Mouse (Mus musculus): Measurements from ENCODE around the gene Gm20219. TPM values are rescaled to one million over a fixed set of nuclear protein-coding genes. Genes with fewer than 3 reads are reported as not detected.

Gm20219 gene
- total RNA-seq, 2 experiments from 2014 or later, result 0.28 to 0.84 TPM

DNA sequence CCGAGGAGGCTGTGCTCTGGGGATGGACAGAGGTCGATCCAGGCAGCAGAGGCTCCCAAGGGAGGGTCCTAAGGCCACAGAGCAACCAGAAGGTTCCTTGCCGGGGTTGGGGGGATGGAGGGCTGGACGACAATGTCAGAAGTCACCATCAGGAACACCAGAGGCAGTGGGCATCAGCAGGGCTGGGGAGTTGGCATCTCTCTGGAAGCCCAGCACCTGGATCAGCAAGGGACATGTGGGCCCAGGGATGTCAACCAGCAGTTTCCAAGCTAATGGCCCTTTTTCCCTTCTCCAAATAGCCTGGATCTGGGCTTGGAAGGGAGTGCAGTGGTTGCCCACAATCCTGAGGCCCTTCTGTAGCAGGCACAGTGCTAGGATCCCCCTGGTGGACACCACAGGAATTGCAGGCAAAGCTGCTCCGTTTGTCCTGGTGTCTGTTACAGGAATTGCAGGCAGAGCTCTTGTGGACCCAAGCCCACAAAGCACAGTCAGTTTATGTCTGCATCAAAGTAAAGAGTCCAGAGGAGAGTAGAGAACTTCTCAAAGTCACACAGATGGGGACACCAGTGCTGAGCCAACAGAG is 1.3 kb downstream of the Gm20219 start:
- DNase-seq (ENCODE audit: low spot score), result peak; percentile 66

DNA sequence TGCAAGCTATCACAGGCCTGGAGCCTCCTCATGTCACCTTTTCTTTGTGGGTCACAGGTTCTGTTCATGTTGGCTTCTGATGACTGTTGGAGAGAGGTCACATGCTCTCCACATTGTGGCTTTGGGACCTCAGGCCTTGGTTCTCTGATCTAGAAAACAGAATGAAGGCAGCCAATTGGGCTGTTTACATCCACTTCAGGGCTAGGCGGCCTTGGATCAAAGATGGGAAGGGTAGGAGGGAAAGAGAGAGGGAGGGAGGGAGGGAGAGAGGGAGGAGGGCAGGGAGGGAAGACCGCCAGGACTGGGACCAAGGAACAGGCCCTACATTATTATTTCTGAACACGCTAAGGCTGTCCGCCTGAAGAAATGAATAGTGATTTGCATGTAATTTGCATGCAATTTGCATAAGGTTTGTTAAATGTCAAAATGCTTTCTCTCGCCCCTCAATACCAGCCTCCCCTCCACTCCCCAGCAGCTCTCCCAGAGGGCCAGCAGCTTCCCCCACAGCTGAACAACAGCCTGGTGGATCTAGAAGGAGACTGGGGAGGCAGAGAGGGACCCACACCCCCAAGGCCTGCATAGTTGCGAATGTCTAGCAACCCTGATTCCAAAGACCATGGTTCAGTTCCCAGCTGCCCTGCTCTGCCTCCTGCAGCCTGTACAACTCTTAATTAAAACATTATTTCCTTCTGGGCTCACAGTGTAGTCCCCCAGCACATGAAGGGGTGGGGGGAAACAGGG is 2.2 kb downstream of the Gm20219 start:
- DNase-seq (ENCODE audit: low spot score), result no peak

DNA sequence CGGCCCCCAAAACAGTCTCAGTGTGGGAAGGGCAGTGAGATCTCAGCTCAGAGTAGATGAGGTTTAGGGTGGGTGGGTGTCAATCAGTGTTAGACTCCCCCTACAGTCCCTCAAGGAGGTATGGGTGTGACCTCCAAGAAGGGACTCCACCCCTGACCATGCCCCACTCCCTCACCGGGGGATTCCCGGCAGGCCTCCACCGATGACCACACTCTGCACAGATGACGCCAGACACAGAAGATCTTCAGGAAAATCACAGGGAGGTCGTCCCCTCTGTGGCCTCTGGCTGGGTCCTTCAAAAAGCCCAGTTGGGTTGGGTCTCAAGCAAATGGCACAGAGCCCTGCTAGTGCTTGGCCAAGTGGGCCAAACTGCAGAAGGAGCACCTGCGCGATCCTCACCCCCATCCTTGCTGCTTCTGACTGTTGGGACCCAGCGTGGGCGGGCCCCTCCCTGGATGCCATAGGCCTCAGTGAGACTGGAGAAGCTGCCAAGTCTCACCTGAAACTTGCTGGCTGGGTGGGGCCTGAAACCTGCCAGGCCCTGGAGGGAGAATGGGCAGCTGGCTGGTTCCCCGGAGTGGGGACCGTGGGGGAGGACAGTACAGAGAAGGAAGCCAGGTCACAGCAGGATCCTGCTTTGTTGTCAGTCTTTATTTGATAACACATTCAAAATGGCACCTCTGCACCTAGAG is 3.3 kb downstream of the Gm20219 start:
- DNase-seq (ENCODE audit: low spot score), result no peak

DNA sequence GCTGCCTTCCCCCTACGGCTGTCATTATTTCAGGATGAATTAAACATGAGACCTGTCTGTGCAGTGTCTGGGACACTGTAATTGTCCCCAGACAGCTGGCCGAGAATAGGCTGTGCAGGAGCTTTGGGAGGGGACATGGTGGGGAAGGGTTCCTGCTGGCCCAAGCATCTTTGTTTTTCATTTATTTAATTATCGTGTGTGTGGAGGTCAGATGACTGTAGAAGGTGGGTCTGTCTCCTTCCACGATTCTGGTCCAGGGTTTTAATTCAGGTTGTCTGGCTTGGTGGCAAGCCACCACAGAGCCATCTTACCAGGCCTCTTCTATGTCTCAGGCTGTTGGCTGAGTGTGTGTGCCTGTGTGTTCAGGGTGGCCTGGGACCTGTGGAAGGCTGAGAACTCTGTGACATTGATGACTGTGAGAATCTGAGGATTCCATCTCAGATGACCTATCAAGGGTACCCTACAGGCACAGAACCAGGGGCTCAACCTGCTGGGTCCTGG is 5.5 kb downstream of the Gm20219 start:
- no peak for DNase-seq (ENCODE audit: low spot score)

DNA sequence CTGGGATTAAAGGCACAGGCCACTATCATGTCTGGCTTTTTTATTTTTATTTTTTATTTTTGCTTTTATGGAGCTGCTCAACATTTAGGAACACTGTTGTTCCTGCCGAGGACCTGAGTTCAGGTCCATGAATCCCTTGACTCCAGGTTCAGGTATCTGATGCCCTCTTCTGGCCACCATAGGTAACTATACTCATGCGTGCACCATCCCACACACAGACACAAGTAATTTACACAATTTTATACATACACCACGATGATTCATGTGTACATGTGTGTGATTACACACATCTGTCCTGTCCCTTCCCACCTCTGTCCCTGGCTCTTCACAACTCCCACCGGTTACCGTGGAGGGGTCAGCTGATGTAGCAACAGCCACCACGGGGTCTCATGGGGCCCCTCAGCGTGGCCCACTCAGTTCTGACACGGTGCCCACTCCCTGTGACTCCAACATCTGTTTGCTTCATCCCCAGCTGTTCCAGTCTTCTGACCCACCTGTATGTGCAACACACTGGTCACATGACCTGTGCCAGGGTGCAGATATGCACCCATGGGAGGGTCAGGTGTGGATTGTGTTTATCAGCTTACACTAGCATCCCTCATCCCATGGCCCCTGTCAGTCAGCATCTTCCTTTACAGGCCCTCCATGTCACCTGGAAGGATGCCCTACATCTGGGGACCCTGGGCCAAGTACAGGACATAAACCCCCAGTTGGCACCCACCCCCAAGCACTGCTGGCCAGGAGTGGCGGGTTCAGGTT is 6.2 kb downstream of the Gm20219 start:
- DNase-seq (ENCODE audit: low spot score), result no peak

DNA sequence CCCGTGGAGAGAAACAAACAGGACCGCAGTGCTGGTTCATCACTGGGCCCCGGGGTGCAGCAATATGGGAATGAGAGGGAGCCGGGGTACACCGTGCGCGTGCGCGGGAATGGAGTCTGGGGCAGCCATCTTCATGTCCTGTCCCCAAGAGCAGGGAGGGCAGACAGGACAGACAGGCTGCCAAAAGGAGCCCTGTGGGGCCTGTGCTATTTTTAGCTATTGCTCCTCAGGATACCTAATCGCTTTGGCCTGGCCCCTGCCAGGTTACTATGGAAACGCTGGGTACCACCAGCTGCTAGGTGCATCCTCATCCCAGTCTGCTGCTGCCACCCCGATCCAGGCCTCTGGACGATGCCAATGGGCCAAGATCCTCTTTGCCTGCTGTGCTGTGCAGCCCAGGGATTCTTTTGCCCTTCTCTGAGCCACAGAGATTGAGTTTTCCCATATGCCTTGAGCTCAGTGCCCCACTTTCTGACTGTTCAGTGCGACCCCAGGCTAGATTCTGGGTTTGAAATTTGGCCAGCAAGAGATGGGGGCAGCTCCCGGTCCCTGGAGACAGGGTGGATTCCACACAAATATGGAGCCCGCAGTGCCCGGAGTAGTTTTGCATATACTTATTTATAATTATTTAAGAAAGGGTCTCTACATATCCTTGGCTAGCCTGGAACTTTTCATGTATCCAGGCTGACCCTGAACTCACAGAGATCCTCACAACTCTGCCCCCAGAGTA is 6.9 kb downstream of the Gm20219 start:
- DNase-seq (ENCODE audit: low spot score), result peak; percentile 43

DNA sequence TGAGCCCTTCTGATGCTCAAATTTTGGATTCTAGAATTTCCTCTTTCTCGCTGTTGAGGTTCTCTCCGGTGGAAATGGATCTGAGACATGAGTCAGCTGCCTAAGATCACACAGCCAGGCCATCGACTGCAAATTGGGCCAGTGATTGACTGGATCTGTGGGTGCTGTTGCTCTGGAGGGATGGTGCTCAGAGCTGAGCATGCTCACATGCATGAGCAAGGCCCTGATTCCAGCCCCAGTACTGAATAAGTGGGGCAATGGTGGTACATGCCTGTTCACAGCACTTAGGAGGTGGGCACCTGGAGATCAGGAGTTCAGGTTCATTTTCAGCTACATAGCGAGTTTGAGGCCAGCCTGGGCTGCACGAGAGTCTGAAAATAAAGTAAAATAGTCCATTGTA is 7.6 kb downstream of the Gm20219 start:
- no peak for DNase-seq (ENCODE audit: low spot score)

DNA sequence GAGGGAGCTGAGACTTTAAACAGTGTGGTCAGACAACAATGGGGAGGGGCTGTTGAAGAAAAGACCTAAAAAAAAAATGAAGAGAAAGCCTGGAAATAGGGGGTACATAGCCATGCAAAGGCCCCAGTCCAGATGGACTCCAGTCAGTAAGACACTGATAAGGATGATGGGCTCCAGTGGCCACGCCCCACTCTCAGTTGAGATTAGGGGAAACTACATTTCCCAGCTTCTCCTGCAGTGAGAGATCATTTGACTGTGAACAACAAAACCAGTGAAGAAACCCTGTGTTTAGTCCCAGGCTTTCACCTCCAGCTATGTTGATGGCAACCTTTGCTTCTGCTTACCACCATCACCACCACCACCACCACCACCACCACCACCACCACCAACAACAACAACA is 8.2 kb downstream of the Gm20219 start:
- DNase-seq (ENCODE audit: low spot score), result no peak

DNA sequence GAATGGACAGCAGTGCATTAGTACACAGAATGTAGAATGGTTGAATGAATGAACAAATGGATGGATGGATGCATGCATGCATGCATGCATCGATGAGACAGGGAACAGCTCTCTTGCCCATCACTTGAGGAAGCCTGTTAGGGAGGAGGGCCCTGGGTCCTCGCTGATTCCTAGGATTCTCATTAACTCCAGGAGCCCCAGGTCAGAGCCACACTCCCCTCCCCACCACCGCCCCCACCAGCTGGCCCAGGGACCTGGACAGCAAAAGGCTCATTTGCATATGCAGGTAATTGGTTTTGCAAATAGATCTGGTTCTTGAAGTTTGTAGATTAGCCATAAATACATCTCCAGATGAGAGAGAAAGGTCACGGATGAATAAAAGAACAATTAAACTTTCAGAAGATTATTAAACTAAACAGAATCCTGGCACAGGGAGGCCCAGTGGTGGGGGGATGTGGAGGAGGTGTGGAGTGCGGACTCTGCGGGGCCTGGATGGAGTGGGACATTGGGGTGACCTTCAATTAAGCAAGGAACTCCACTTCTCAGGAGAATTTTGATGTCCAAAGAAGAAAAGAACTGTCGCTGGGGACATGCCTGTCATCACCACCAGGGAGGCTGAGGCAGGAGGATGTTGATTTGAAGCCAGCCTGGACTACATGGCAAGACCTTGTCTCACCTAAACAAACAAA is 9.3 kb downstream of the Gm20219 start:
- no peak for DNase-seq (ENCODE audit: low spot score)

DNA sequence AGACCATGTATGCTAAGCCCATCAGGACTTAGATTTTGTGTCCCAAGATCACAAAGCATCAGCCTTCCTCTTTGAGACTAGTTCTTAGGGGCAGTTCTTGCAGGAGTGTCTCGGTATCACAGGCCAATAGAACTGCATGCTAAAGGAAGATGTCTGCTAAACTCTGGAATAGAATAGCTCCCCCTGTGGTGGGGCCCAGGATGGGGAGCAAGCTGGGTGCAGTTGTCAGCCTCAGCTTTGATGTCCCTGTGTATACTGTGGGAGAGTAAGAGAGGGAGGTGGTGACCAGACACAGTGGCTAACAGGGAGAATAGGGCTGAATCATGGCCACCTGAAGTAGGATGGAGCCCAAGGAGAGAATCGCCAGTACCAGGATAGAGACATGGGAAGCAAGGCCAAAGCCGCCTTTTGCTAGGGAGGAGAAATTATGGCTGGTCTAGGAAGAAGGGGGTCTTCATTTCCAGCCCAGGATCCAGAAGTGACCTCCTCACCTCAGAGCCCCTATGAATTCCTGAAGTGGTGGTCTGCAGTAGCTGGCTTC is 10.4 kb downstream of the Gm20219 start:
- no peak for DNase-seq (ENCODE audit: low spot score)

DNA sequence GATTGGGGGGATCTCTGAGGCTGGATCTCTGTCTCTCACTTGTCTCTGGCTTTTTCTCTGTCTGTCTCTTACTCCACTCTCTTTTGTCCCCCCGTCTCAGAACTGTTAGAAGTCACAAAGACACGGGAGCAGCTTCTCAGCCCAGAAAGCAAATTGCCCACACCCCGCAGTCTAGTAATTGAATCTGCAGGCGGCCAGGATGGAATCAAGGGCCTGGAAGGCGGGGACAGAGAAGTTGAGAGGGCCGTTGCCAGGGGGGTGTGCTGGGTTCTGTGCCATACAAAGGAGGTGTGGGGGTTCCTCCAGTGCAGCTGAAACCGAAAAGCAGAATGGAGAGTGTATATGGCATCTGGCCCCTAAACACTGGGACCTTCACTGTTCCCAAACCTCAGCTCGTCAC is 11.5 kb downstream of the Gm20219 start:
- no peak for DNase-seq (ENCODE audit: low spot score)

DNA sequence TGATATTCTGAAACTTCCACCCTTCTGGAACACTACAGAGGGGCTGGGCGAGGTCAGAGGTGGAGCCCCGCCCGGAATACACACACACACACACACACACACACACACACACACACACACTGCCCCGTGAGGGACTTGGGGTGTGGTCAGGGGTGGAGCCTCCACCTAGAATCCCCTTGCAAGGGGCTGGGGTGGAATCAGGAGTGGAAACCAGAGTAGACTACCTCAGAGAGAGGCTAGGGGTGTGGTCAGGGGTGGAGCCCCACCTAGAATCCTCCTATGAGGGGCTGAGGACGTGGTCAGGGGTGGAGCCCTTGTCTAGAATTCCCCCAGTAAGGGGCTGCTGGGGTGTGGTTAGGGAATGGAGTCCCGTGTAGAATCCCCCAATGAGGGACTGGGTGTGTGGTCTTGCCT is 13.6 kb downstream of the Gm20219 start:
- DNase-seq (ENCODE audit: low spot score), result no peak

DNA sequence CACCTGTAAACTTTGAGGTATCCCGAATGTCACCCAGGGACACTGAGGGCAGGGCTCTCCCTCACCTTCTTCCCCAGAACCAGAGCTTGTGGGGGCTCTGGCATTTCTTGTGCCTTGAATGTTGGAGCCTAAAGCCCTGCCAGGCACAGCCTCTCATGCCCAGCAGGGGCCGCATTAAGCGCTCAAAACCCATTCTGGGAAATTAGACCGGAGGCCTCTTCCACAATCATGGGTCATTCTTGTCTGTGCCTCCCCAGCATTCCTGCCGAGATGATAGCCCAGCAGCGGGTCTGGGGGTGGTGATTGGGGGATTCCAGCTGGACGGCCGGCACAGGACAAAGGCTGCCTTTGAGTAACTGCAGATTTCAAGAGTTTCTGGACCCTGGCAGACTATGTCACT is 16.3 kb downstream of the Gm20219 start:
- no peak for DNase-seq (ENCODE audit: low spot score)

DNA sequence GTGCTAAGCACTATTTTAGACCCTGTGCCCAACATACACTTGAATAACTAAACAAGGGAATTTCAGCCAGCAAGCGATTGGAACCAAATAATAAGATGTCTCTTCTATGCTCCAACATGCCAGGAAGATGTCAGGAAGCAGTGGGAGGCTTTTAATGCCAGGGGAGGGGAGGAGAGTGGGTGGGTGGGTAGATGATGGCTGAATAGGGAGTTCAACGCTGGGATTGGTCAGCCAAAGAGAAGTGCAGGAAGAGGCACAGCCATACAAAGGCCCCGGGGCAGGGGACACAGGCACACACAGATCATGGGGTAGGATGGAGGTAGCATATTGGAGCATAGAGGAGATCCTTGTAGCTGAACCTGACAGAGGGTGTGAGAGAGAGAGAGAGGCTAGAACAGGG is 17.3 kb downstream of the Gm20219 start:
- DNase-seq (ENCODE audit: low spot score), result no peak

DNA sequence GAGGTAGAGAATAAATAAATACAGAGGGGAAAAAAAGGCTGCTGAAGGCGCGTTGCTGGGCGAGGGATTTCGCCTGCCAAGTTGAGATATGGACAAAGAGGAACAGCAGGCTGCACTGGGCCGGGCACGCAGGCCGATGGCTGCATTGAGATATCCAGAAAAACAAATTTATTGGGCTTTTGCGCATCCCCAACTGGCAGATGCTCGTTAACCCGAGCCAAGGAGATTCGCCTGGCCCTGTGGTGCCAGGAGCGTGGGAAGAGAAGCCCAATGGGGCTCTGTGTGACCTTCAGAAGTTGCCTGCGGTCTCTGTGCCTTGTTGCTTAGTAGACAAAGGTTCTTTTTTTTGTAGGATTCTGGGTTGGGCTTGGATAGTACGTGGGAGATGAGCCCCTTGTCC is 18.0 kb downstream of the Gm20219 start:
- DNase-seq (ENCODE audit: low spot score), result no peak

DNA sequence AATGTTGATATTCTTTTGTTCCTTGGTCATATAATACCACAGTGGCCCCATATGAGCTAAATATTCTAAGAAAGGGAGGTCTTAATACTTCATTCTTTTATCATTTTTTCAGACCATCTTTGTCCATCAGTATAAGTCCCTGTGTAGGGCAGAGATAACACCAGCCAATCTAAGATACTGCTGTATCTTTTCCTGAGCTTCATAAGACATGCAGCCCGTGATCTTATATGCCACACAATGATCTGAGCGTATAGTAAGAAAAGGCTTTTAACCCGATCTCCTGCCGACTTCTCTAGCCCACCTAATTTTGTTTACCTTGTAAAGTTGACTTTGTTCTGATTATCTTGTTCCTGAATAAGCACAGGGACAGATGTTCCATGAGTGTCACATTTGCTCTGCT is 29.2 kb downstream of the Gm20219 start:
- no peak for DNase-seq (ENCODE audit: low spot score)

DNA sequence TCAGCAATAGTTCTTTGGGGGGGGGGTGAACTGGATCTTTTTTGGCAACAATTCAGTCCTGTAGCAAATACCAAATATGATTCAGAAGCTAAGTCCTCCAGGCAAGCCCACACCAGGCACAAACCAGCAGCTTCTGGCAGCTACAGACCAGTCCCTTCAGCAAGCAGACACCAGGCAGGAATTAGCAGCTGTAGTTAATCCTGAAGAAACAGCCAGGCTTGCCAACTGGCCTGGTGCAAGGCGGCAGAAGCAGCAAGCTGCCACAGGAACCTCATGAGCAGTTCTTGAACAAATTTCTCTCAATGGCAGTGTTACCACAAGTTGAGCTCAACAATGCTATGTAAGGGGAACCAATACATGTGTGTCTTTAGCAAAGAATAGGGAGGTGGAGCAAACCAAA is 31.4 kb downstream of the Gm20219 start:
- no peak for DNase-seq (ENCODE audit: low spot score)

DNA sequence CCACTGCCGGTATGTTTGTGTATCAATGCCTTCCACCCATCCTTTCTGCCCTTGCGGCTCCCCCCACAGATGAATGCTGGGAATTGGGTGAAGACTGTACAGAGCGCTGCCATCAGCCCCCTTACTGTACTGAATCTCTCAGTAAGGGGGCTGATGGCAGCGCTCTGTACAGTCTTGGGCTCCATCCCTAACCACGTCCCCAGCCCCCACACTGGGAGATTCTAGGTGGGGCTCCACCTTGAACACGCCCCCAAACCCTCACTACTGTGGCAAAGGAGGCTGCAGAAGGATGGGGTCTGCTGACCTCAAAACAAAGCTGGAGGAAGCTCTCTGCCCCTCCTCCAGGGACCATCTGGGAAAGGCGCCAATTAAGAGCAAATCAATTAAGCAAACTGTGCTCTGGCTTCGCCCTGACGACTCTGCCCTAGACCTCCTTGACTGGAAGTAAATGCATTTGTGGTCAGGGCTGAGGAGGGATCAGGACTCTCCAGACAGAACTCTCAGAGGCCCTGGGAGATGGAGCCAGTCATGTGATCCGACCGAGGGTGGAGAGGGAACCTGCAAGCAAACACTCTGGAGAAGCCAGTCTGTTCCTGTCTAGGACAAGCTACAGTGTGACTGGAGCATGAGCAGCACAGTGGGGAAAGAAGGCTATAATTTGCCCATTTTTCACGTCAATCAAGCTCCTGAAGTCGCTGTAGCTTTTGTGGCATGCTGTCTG is 38.3 kb downstream of the Gm20219 start:
- DNase-seq (ENCODE audit: low spot score), result no peak

DNA sequence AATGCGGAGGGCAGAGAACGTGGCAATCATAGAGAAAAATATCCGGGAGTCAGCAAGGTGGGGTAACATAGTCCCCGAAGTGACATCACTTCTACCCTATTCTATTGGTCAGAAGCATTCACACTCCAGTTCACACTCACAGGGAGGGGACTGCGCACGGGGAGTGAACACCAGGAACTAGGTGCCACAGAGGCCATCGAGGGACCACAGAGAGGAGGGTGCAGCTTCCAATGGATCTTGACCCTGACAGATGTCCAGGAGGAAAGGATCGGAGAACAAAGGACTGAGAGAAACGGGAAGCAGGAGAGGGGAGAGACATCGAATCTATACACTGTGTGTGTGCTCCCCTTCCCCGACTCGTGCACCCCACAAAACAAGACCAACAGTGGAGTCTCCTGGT is 39.3 kb downstream of the Gm20219 start:
- no peak for DNase-seq (ENCODE audit: low spot score)

DNA sequence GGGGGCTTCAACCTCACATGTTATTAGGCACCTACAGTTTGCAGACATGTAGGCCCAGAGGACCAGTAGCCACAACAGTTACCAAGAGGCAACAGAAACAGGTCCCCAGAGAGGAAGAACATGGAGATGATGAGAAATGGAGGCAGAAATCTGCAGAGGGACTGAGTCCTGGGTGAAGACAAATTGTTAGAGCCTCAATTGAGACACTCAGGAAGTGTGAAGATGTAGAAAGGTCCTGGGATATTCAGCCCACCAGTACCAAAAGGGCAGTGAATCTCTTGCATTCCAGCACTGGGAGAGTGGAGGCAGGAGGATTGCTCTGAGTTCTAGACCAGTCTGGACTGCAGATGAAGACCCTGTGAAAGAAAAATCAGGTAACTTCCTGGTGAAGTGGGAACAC is 39.9 kb downstream of the Gm20219 start:
- no peak for DNase-seq (ENCODE audit: low spot score)

All from gastrocnemius, adult 18-20 months (tissue).